8 mouse cellular contexts compared by ENCODE assay signal in the genomic region with DNA sequence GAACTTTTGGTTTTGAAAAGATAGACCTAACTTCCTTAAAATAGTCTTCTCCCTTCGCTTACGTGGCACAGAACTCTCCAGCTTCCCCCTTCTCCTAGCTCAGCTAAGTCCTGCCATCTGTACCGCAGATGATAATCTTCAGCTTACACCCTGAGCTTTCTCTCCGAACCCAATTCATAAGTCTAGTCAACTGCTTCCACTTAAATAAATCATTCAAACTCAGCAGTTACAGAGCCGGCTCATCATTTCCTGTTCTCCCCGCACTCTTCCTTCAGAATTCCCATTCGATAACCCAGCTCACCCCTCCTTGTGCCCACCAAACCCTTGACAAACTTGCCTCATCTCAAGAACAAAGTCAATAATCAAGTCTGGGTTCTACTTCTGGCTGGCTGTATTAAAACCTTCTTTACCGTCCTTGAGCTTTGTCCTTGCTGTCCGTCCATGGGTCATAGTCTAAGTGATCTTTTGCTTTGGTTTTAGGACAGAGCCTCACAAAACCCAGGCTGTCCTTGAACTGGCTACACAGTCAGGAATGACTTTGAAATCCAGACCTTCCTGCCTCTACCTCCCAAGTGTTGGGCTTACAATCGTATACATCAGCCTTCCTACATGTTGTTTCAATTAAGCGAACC. TPM values are rescaled to one million over a fixed set of nuclear protein-coding genes. Genes with fewer than 3 reads are reported as not detected.
A peak's percentile ranks its signal among the peaks of the same experiment; 100 is the strongest.
DNase-seq lines count a peak whose midpoint lies in the region; ATAC-seq and TF ChIP-seq lines count a peak whose summit lies in the region.

No protein-coding gene starts in this region.

- peaks cover 12% of the 10 kb centered on the region for H3K4me1 ChIP-seq in heart, embryonic 12.5 days (replicated peaks)
- H3K4me1 ChIP-seq in bone marrow, adult 2 months (ENCODE audit: control insufficient read depth, insufficient read depth, low read length), result no peaks in the 10 kb centered on the region
- H3K4me1 ChIP-seq in hindbrain, embryonic 10.5 days (replicated peaks), result peaks cover 15% of the 10 kb centered on the region
- peaks cover 20% of the 10 kb centered on the region for H3K4me1 ChIP-seq in midbrain, embryonic 10.5 days

- H3K4me3 ChIP-seq in heart, embryonic 12.5 days, result peak overlapping the region; percentile 74
- H3K4me3 ChIP-seq in bone marrow, adult 2 months (replicated peaks; ENCODE audit: control insufficient read depth, low read depth, low read length), result peak overlapping the region; percentile 79
- peak overlapping the region; percentile 73 for H3K4me3 ChIP-seq in hindbrain, embryonic 10.5 days
- peak overlapping the region; percentile 73 for H3K4me3 ChIP-seq in midbrain, embryonic 10.5 days

- DNase-seq in heart, postnatal 14 days, result no peak
- DNase-seq in hindbrain, embryonic 10.5 days (ENCODE audit: low spot score), result no peak
- DNase-seq in midbrain, embryonic 10.5 days (ENCODE audit: low spot score), result no peak
- DNase-seq in gastrocnemius, postnatal 10 days, result no peak
- no peak for DNase-seq in layer of hippocampus, adult 8-10 months (ENCODE audit: low spot score in 2 of 2)
- no peak for DNase-seq in gastrocnemius, postnatal 4 days (ENCODE audit: low spot score in 2 of 2)

- no peak for TF ChIP-seq CTCF in bone marrow, adult 2 months (IDR thresholded peaks at IDR 0.05; ENCODE audit: control insufficient read depth, insufficient read depth, low read length)

- H3K9me3 ChIP-seq in heart, embryonic 12.5 days (replicated peaks), result peaks cover 9% of the 10 kb centered on the region; the same call in 1 of the 2 replicates
- peaks cover 9% of the 10 kb centered on the region for H3K9me3 ChIP-seq in hindbrain, embryonic 10.5 days
- H3K9me3 ChIP-seq in midbrain, embryonic 10.5 days (replicated peaks), result peaks cover 9% of the 10 kb centered on the region

- H3K4me2 ChIP-seq in heart, embryonic 12.5 days, result peak overlapping the region; percentile 80

- 66% methylated on average over 11 of the region's 11 CpGs for WGBS in heart, embryonic 12.5 days
- WGBS in bone marrow, adult 2 months, result 26% methylated on average over 11 of the region's 11 CpGs
- 75% methylated on average over 11 of the region's 11 CpGs for WGBS in hindbrain, embryonic 10.5 days
- 74% methylated on average over 11 of the region's 11 CpGs for WGBS in midbrain, embryonic 10.5 days

- no peak overlapping the region for H3K27ac ChIP-seq in heart, embryonic 12.5 days (ENCODE audit: poor library complexity, severe bottlenecking)
- peak overlapping the region; percentile 34; the same call in 1 of the 2 replicates for H3K27ac ChIP-seq in bone marrow, adult 2 months (ENCODE audit: control insufficient read depth, insufficient read depth, low read depth, low read length, poor library complexity)
- H3K27ac ChIP-seq in hindbrain, embryonic 10.5 days, result peak overlapping the region; percentile 85
- H3K27ac ChIP-seq in midbrain, embryonic 10.5 days (replicated peaks), result peak overlapping the region; percentile 90

- H3K9ac ChIP-seq in heart, embryonic 12.5 days, result peak overlapping the region; percentile 70

- no peaks in the 10 kb centered on the region for H3K27me3 ChIP-seq in heart, embryonic 12.5 days (replicated peaks)
- no peaks in the 10 kb centered on the region for H3K27me3 ChIP-seq in hindbrain, embryonic 10.5 days (ENCODE audit: insufficient read depth, poor library complexity, severe bottlenecking)
- no peaks in the 10 kb centered on the region for H3K27me3 ChIP-seq in midbrain, embryonic 10.5 days (ENCODE audit: low read depth, poor library complexity, severe bottlenecking)

- ATAC-seq in heart, embryonic 12.5 days (ENCODE audit: insufficient number of reproducible peaks, low FRiP score), result no peak

- no peak for TF ChIP-seq POLR2A in bone marrow, adult 2 months (IDR thresholded peaks at IDR 0.05; ENCODE audit: borderline replicate concordance, control insufficient read depth, low read depth, low read length)

- intact Hi-C loops in heart, postnatal 14 days (cut with DNase I), result no loop called here

- H3K36me3 ChIP-seq in heart, embryonic 12.5 days, result peaks cover 25% of the 10 kb centered on the region
- peaks cover 25% of the 10 kb centered on the region for H3K36me3 ChIP-seq in hindbrain, embryonic 10.5 days
- H3K36me3 ChIP-seq in midbrain, embryonic 10.5 days, result peaks cover 29% of the 10 kb centered on the region

RNA-seq across cellular contexts. Expression of a gene that starts 0.6 kb away (rescaled TPM):
- polyA plus RNA-seq in heart, embryonic 12.5 days (2016; fragmentation: Nextera tagmentation; extraction: Ambion mirVana), result 52.4 and 63.7 TPM in 2 replicates
- 10 to 100 TPM; 32.7 to 33.5 TPM for total RNA-seq in heart, postnatal 14 days (2021)
- 12.7 and 23.3 TPM in 2 replicates for polyA plus RNA-seq in bone marrow, adult 2 months (2011; ENCODE audit: insufficient read depth, insufficient read length, low replicate concordance, missing spikeins)
- polyA plus RNA-seq in hindbrain, embryonic 10.5 days (2016; fragmentation: Nextera tagmentation; extraction: Ambion mirVana), result 49.0 and 60.8 TPM in 2 replicates
- polyA plus RNA-seq in midbrain, embryonic 10.5 days (2016; fragmentation: Nextera tagmentation; extraction: Ambion mirVana), result 60.7 and 62.2 TPM in 2 replicates
- total RNA-seq in gastrocnemius, postnatal 10 days (2021), result 10 to 100 TPM; 37.2 to 37.8 TPM
- total RNA-seq in layer of hippocampus, adult 8-10 months (2022), result 10 to 100 TPM; 48.2 to 55.4 (median 53.8) TPM
- 10 to 100 TPM; 38.0 to 41.6 TPM for total RNA-seq in gastrocnemius, postnatal 4 days (2021)

RNA-seq across cellular contexts. Expression of a gene that starts 0.9 kb away (rescaled TPM):
- polyA plus RNA-seq in heart, embryonic 12.5 days (2016; fragmentation: Nextera tagmentation; extraction: Ambion mirVana), result 2.5 and 3.2 TPM in 2 replicates
- total RNA-seq in heart, postnatal 14 days (2021), result 1 to 10 TPM in 1 of 2 experiments, under 1 TPM in 1; 0.83 to 1.0 TPM
- 0.54 and 3.3 TPM in 2 replicates for polyA plus RNA-seq in bone marrow, adult 2 months (2011; ENCODE audit: insufficient read depth, insufficient read length, low replicate concordance, missing spikeins)
- polyA plus RNA-seq in hindbrain, embryonic 10.5 days (2016; fragmentation: Nextera tagmentation; extraction: Ambion mirVana), result 3.8 and 4.5 TPM in 2 replicates
- polyA plus RNA-seq in midbrain, embryonic 10.5 days (2016; fragmentation: Nextera tagmentation; extraction: Ambion mirVana), result 3.2 and 3.3 TPM in 2 replicates
- total RNA-seq in gastrocnemius, postnatal 10 days (2021), result under 1 TPM; 0.68 TPM
- total RNA-seq in layer of hippocampus, adult 8-10 months (2022), result 1 to 10 TPM; 2.5 to 4.6 (median 3.7) TPM
- 1 to 10 TPM; 1.7 to 2.0 TPM for total RNA-seq in gastrocnemius, postnatal 4 days (2021)

RNA-seq across cellular contexts. Expression of a gene that starts 23.1 kb away (rescaled TPM):
- polyA plus RNA-seq in heart, embryonic 12.5 days (2016; fragmentation: Nextera tagmentation; extraction: Ambion mirVana), result 0.85 and 1.0 TPM in 2 replicates
- total RNA-seq in heart, postnatal 14 days (2021), result 1 to 10 TPM; 1.3 to 2.3 TPM
- polyA plus RNA-seq in bone marrow, adult 2 months (2011; ENCODE audit: insufficient read depth, insufficient read length, low replicate concordance, missing spikeins), result not detected in 2 replicates
- 0.10 and 0.26 TPM in 2 replicates for polyA plus RNA-seq in hindbrain, embryonic 10.5 days (2016; fragmentation: Nextera tagmentation; extraction: Ambion mirVana)
- polyA plus RNA-seq in midbrain, embryonic 10.5 days (2016; fragmentation: Nextera tagmentation; extraction: Ambion mirVana), result 0.10 and 0.40 TPM in 2 replicates
- total RNA-seq in gastrocnemius, postnatal 10 days (2021), result 1 to 10 TPM in 1 of 2 experiments, under 1 TPM in 1; 0.66 to 2.2 TPM
- total RNA-seq in layer of hippocampus, adult 8-10 months (2022), result under 1 TPM; 0.18 to 0.91 (median 0.43) TPM
- 1 to 10 TPM in 1 of 2 experiments, under 1 TPM in 1; 0.83 to 1.3 TPM for total RNA-seq in gastrocnemius, postnatal 4 days (2021)

RNA-seq across cellular contexts. Expression of a gene that starts 29.6 kb away (rescaled TPM):
- polyA plus RNA-seq in heart, embryonic 12.5 days (2016; fragmentation: Nextera tagmentation; extraction: Ambion mirVana), result 13.4 and 15.9 TPM in 2 replicates
- 10 to 100 TPM in 1 of 2 experiments, 1 to 10 TPM in 1; 10.0 to 10.7 TPM for total RNA-seq in heart, postnatal 14 days (2021)
- polyA plus RNA-seq in bone marrow, adult 2 months (2011; ENCODE audit: insufficient read depth, insufficient read length, low replicate concordance, missing spikeins), result 9.0 TPM in 1 of 2 replicates, not detected in the other
- polyA plus RNA-seq in hindbrain, embryonic 10.5 days (2016; fragmentation: Nextera tagmentation; extraction: Ambion mirVana), result 18.6 and 19.0 TPM in 2 replicates
- 21.1 and 23.2 TPM in 2 replicates for polyA plus RNA-seq in midbrain, embryonic 10.5 days (2016; fragmentation: Nextera tagmentation; extraction: Ambion mirVana)
- 1 to 10 TPM; 1.5 to 2.9 TPM for total RNA-seq in gastrocnemius, postnatal 10 days (2021)
- total RNA-seq in layer of hippocampus, adult 8-10 months (2022), result 1 to 10 TPM; 7.5 to 8.7 (median 8.4) TPM
- total RNA-seq in gastrocnemius, postnatal 4 days (2021), result 1 to 10 TPM; 2.8 to 4.9 TPM

RNA-seq across cellular contexts. Expression of a gene that starts 41.5 kb away (rescaled TPM):
- polyA plus RNA-seq in heart, embryonic 12.5 days (2016; fragmentation: Nextera tagmentation; extraction: Ambion mirVana), result 0.06 and 0.20 TPM in 2 replicates
- not detected for total RNA-seq in heart, postnatal 14 days (2021)
- not detected in 2 replicates for polyA plus RNA-seq in bone marrow, adult 2 months (2011; ENCODE audit: insufficient read depth, insufficient read length, low replicate concordance, missing spikeins)
- polyA plus RNA-seq in hindbrain, embryonic 10.5 days (2016; fragmentation: Nextera tagmentation; extraction: Ambion mirVana), result not detected in 2 replicates
- polyA plus RNA-seq in midbrain, embryonic 10.5 days (2016; fragmentation: Nextera tagmentation; extraction: Ambion mirVana), result 0.19 TPM in 1 of 2 replicates, not detected in the other
- total RNA-seq in gastrocnemius, postnatal 10 days (2021), result not detected
- total RNA-seq in layer of hippocampus, adult 8-10 months (2022), result 1 to 10 TPM in 1 of 4 experiments, under 1 TPM in 3; 0.45 to 1.2 (median 0.67) TPM
- not detected for total RNA-seq in gastrocnemius, postnatal 4 days (2021)
